Mouse (Mus musculus): ENCODE data around the gene Krt26.
A peak's percentile ranks its signal among the peaks of the same experiment; 100 is the strongest.

Gene Krt26

DNA sequence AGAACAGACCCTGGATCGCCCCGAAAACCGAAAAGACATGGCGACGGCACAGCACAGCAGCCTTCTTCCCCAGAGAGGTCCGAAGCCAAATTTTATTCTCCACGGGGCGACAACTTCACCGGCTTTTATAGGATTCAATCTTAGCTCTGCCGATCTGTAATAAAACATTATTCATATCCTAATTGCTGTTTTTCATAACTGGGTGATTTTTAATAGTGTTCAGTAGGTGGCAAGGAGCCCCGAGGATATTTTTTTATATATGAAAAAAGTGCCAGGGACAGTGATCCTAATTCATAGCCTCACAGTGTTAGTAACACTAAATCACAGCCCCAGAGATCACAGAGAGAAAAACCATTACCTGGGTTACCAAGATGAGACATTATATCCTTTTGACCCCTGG, at the start of gene Krt26:
TSS of gene Krt26 (minus strand) at position 101 of the 400 bp plus-strand sequence.
- DNase-seq (ENCODE audit: low spot score), result no peak

DNA sequence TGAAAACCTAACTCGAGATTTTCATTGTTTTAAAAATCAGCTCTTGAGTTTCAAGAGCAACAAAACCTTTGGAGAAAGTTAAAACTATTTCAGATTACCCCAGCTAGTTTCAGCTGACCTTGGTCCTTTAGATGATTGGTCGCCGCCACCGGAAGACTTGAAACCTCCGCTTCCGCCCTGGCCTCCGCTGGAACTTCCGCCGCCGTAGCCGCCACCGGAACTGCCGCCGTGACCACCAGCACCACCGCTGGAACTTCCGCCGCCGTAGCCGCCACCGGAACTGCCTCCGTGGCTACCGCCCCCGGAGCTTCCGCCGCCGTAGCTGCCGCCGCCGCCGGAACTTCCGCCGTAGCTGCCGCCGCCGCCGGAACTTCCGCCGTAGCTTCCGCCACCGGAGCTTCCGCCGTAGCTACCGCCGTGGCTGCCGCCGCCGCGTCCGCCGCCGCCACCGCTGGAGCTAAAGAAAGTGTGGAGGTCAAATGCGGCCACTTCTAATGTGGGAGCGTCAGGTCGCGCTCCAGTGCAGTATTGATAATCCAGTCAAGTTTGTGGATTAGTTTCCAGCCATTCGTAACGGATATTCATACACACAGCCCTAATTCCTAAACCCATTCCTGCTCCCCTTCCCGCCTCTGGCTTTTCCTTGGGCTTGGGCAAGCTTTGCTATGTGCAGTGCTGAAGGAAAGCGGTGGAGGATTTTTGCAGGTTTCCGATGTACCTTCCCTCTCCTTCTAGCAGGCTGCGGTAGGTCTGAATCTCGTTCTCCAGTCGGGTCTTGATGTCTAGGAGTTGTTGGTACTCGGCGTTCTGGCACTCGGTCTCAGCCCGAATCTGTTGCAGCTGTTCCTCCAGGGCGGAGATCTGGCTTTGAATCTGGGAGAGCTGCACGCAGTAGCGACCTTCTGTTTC, 48.3 kb upstream of the Krt26 start:
- DNase-seq (ENCODE audit: low spot score), result peak; percentile 61

DNA sequence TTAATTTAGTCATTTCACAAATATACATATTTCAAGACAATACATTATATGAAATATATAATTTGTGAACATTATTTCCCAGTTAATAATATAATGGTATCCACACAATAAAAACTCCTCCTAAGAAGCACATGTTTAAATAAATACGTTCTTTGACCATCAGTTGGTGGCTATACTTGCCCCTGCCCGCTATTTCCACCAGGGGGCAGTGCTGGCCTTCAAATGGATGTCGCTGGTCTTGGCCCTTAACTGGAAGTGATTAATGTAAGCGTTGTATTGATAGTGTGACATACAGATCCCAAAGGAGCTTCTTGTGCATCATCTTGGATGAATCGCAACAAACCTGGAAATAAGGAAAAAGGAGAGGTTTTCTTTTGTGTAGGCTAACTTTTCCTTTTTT, 41.8 kb upstream of the Krt26 start:
- DNase-seq (ENCODE audit: low spot score), result peak; percentile 33

DNA sequence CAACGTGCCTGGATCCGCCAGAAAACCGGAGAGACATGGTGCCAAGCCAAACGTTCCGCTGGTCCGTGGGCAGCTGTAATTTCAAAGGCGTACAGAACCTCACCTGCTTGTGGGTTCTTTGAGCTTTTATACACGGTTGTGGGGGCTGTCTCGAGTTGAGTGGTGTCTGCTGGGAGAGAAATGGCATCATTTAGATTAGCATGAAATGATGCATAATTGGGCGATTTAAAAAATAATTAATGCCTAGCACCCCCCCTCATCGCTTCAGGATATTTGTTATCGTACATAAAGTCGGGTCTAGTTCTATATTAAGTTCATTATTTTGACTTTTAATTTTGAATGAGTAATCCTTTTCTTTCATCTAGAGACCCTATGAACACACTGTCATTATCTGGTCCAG, 37.0 kb upstream of the Krt26 start, which contains the start of gene Krt28:
TSS of gene Krt28 (minus strand) at position 101 of the 400 bp plus-strand sequence.
- DNase-seq (ENCODE audit: low spot score), result no peak

DNA sequence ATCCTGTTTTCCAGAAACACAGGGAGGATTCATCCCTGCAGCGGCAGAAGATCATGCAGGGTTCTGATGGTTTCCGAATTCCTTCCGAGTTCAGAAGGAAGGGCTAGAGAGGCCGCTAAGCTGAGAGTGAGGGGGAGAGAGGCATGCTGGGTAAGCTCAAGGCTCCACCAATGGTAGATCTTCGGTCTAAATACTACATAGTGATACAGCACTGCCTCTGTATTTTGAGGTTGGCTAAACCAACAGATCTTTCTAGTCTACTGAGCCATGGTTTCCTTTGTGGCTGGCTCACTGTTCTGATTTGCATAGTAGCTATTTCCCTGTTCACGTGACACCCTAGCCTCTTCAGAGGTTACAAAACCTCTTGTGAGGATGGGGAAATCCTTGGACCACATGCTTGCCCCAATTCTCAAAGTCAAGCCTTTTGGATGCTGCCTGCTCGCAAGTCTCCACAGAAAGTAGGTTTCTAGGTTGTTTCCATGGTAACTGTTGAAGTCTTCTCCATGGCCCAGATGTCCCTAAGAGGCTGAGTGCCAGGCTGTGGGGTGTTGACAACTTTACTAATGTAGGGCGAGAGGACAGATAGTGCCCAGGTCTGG, 32.2 kb upstream of the Krt26 start:
- no peak for DNase-seq (ENCODE audit: low spot score)

DNA sequence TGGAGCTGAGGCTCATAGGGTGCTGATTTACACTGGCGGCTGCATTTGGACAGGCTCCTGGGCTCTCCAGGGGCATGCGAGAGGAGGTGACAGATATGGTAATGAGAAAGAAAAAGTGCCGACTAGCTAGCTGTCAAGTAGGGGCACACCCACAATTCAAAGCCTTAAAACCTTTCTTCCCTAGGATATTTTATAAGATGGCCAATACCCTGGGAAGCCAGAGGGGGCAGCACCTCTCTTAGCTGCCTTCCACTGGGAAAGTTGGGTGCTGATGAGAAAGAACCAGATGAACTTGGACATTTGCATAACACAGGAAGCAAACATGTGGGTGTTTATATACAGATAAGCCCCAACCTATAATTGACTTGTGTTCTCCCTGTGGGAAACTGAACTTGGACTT, 31.5 kb upstream of the Krt26 start:
- DNase-seq (ENCODE audit: low spot score), result no peak

DNA sequence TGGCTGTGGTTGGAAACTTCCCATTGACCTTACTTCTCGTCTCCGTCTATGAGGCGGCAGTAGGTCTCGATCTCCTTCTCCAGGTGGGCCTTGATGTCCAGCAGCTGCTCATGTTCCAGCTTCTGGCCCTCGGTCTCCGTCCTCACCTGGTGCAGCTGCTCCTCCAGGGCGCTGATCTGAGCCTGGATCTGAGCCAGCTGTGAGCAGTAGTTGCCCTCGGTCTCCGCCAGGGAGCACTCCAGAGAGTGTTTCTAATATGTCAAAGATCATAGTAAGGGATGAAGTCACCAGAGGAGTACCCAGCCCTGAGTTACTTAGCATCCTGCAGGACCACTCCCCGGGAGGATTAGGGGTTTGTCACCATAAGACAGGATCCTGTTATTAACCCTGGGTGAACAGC, 29.0 kb upstream of the Krt26 start:
- no peak for DNase-seq (ENCODE audit: low spot score)

DNA sequence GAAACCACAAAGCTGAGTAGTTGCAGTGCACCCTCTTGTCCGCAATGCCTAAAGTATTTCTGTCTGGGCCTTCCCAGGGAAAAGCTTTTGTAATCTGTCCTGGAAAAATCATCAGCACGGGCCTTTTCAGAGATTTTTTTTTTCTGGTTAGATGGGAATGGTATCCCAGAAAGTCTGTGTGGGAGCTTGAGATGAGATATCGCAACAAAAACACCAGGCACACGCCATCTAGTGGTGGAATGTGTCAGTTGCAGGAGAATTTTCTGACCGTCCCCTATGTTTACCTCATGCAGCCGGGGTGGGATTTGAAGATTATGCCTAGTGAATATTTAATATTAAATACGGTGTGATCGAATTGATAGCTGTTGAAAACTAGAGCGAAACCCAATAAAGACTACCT, 26.6 kb upstream of the Krt26 start:
- DNase-seq (ENCODE audit: low spot score), result no peak

DNA sequence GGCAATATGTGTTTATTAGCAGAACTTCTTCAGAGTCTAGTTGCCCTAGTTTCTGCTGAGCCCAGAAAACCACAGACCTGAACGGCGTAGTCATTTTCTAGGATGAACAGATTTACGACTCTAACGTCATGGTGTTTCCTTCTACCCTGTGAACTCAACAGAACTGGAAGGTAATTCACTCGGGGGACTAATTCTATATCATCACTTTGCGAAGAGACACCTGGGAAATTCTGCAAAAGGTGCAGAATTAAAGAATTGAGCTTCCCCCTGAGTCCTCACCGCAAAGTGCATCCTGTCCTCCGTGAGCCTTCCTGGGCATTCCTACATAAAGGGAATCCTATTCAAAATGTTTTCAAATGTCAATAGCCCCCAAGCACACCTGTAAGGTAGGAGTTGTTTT, 23.7 kb upstream of the Krt26 start:
- DNase-seq (ENCODE audit: low spot score), result no peak

DNA sequence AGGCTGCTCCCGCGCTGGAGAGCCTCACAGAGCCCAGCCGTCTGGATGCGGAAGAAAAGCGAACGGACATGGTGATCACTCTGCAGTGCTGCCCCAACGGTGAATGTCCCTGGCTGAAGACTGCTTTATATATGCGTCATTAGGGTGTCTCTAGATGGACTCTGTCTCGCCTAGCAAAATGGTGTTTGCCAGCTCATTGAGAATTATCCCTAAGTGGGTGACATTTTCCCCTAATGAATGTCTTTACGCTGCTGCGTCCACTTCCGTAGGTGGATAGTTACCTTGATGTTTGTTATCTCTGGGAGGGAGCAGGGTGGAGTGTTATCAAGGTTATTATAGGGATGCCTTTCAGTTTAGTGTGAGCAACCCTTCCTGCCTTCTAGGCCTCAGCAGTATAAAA, 13.2 kb upstream of the Krt26 start, which contains the start of gene Krt27:
TSS of gene Krt27 (minus strand) at position 101 of the 400 bp plus-strand sequence.
- DNase-seq (ENCODE audit: low spot score), result no peak

DNA sequence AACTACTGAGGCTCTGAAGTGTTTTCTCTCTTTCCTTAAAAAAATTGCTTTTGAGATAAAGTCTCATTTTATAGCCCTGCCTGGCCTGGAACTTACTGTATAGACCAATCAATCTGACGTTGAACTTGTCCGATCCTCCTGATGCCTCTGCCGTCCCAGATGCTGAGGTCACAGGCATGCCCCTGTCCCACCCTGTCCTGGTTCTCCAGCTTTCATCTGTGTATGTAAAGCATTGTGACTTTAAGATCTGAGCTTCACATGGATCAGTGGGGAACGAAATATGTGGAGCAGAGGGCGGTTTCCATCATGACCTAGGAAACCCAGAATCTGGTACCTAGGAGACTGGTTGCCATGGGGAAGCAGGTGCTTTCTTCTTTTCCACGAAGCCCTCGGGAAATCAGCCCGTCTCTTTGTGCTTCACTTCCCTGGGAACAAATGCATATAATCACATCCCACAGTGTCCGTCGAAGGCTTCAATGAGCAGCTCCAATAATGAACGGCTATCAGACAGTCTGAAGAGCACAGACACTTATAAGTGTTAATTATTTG, 1.6 kb upstream of the Krt26 start:
- DNase-seq (ENCODE audit: low spot score), result no peak

DNA sequence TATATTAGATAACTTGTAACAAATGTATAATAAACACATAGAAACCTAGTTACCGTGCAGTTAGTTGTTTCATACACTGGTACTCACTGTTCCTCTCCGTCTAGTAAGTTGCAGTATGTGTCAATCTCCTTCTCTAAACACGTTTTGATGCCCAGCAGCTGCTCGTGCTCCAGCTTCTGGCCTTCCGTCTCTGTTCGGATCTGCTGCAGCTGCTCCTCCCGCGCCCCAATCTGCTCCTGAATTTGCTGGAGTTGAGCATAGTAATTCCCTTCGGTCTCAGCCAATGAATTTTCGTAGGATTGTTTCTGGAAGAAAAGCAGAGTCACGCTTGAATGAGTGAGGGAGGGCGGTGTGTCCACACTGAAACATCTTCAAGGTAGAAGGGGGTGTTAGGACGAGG, 4.3 kb downstream of the Krt26 start:
- no peak for DNase-seq (ENCODE audit: low spot score)

DNA sequence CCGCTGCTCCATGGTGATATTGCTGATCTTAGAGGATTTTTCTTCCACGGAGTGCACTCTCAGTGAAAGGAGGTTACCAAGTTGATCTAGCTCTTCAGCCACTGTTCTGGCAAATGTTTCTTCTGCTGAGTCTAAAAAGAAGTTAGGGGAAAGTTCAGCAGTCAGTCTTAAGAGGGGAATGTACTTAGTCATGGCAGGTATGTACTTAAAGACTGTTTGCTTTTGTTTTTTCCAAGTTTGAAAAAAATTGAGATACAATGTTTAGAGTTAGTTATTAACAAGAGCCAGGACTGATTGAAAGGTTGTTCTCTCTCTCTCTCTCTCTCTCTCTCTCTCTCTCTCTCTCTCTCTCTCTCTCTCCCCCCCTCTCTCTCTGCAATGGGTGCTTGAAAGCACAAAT, 8.1 kb downstream of the Krt26 start:
- no peak for DNase-seq (ENCODE audit: low spot score)

DNA sequence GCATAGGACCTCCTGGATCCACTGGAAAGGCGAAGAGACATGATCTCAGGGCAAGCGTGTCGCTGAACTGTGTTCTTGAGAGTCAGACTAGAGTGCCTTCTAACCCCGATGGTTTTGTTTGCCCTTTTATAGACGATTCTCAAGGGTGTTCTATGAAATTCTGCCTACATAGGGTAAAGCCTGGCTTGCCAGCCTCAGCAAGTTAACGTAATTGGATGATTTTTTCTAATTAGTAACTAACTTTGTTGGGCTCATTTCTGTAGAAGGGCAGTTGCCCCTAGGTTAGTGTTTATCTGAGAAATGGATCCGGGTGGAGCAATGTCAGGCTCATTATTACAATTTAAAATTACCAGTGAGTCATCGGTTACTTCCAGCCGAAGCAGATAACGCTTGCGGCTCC, 14.9 kb downstream of the Krt26 start, which contains the start of gene Krt25:
TSS of gene Krt25 (minus strand) at position 101 of the 400 bp plus-strand sequence.
- no peak for DNase-seq (ENCODE audit: low spot score)

DNA sequence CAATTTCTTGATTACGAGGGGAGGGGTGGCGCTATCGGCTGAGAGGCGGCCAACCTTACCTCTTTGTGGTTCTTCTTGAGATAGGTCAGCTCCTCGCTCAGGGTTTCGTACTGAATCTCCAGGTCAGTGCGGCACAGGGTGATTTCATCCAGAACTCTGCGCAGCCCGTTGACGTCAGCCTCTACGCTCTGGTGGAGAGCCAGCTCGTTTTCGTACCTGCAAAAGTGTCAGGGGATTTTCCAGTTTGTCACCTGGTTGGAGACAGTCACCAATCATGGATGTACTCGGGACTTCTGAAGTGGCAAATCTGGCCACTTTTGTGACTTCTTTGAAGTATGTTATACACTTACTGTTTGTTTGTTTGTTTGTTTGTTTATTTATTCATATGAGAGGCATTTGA, 16.7 kb downstream of the Krt26 start:
- DNase-seq (ENCODE audit: low spot score), result no peak

DNA sequence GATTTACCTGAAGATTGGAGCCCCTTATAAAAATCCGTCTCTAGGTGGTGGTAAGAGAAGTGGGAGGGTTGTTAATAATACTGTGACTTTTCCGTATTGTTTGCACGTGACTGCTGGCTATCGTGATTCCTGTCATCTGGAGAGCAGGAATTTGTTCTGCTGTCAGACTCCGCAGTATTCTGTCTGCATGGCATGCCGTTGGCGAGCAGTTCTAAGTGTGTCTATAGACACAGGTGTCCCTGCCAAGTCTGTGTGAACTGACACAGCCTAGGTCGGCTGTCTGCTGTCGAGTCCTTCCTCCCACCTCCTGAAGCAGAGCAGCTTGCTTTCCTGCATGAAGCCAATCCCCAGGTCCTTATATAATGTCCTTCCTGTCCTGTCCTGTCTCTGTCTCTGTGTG, 18.6 kb downstream of the Krt26 start:
- no peak for DNase-seq (ENCODE audit: low spot score)

DNA sequence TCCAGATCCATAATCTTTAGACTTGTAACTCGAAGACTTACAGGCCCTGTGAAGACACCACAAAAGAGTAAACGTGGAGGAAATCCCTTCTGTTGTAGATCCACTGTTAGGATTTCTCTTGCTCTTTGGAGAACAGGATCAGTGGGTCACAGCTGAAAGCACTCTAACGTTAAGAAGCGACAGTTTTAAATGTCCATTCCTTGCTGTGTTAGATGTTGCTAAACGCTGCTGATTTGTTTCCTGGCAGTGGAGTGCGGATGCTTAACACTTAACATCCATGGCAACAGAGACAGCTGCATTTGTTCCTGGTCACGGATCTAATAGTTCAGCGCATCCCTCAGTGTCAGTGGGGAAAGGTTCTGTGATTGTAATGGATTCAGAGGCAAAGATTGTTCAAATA, 21.2 kb downstream of the Krt26 start:
- no peak for DNase-seq (ENCODE audit: low spot score)

DNA sequence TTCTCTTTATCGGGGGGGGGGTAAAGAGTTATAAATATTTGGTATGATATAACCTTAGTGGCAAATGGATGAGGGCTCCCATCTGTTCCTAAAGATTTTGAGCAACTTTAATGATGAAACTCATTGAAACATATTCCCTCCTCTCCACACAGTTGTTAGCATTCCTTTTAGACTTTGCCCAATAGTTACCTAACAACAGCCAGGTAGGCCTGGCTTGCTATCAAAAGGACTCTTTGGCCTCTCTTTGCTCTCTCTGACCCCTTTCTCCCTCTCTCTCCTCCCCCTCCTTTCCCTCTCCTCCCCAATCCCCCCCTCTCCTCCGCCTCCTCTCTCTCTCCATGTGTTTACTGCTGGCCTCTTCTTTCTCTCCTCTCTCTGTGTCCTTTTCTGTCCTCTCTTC, 23.2 kb downstream of the Krt26 start:
- DNase-seq (ENCODE audit: low spot score), result no peak

DNA sequence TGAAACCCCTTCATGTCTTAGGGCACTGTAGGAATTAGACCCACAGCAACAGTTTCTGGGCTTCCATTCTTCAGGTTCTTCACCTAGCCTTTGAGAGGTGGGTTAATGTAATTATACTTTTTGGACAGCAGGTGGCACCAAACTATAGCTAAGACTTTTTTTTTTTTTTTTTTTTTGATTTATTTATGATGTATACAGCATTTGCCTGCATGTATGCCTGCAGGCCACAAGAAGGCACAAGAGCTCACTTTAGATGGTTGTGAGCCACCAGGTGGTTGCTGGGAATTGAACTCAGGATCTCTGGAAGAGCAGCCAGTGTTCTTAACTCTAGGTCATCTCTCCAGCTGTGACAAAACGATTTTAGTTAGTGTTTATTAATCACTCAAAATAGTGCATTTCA, 26.9 kb downstream of the Krt26 start:
- DNase-seq (ENCODE audit: low spot score), result no peak

DNA sequence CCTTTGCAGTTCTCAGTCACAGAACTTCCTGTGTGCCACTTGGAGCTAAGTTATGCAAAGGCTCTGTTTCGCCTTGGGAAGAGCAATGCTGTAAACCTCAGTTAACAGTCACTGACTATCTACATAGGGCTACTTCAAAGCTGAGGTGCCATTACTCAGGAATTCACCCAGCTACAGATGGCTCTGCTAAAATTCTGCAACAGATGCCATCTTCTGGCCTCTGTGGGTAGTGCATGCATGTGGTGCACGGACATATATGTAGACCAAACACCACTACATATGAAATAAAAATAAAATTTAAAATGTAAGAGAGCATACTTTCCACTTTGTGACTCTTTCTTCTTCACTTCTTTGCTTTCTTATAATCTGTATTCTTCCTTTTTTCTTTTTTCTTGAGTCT, 30.2 kb downstream of the Krt26 start:
- DNase-seq (ENCODE audit: low spot score), result no peak

DNA sequence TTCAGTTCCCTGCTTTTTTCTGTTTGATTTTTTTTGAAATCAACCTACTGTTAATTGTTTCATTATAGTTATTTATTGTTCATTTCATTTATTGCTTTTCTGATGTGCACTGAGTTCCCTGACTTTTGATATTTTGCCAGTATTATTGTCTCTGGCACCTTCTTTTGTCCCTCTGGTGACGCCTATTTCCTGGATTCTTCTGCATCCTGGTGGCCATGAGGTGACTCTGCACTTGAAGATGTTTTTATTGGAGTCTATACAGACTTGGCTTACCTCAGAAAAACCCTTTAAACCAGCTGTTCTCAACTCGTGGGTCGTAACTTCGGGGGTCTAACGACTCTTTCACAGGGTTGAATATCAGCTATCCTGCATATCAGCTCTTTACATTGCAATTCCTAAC, 42.7 kb downstream of the Krt26 start:
- no peak for DNase-seq (ENCODE audit: low spot score)

DNA sequence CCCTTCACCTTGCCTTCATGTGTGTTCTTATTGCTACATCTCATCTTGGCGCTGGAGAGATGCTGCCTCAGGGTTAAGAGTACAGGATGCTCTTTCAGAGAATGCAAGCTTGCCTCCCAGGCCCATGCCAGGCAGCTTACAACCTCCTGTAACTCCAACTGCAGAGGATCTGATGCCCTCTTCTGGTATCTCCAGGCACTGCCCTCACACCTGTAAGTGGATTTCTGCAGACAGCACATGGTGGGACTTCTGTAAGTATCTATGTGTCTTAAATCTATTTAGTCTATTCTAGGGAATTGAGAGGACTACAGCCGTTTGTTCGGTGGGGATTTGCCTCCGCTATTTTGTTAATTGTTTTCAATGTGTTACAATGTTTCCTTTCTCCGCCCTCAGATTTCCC, 44.9 kb downstream of the Krt26 start:
- no peak for DNase-seq (ENCODE audit: low spot score)

DNA sequence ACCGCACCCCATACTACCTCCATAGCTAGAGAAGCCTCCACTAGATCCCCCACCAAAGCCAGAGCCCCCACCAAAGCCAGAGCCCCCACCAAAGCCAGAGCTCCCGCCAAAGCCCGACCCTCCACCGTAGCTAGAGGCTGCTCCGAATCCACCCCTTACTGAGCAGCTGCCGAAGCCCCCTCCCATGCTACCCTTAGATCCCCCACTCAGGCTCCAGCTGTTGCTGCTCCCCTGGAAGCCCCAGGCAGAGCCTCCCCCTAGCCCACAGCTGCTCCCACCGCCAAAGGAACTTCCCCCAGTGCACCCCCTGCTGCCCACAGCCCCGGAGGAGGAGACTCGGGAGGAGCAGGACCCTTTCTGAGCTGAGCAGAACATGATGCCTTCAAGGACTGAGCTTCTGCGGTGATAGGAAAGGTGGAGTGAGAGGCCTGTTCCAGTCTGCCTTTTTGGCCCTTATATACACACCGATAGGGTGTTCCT, 52.9 kb downstream of the Krt26 start, which contains the start of gene Krt24:
TSS of gene Krt24 (minus strand) at position 430 of the 480 bp plus-strand sequence.
- no peak for DNase-seq (ENCODE audit: low spot score)

Data from urinary bladder, postnatal 10 days (tissue).